Mouse (Mus musculus) G1E (cell line): Measurements from ENCODE around the gene Ccnq.

Source experiments
- CTCF ChIP-seq: IDR thresholded peaks from 2 replicates; pipeline ENCODE4 v1.5.1; 2012; ENCODE audit warnings: low read depth, low read length, inconsistent platforms, mixed read lengths
- POLR2AphosphoS5 ChIP-seq: IDR thresholded peaks from 2 replicates; pipeline ENCODE4 v1.6.1; 2012; ENCODE audit warnings: low read depth, low read length, inconsistent platforms; ENCODE audit not compliant: insufficient replicate concordance

GRCm38 (mm10) chr11:78792055-78792454 lies 40.5 kb upstream of the Ccnq start:
- TF ChIP-seq CTCF (no peak), POLR2AphosphoS5 (no peak)
